24 mouse cellular contexts compared by ENCODE assay signal in the genomic region with DNA sequence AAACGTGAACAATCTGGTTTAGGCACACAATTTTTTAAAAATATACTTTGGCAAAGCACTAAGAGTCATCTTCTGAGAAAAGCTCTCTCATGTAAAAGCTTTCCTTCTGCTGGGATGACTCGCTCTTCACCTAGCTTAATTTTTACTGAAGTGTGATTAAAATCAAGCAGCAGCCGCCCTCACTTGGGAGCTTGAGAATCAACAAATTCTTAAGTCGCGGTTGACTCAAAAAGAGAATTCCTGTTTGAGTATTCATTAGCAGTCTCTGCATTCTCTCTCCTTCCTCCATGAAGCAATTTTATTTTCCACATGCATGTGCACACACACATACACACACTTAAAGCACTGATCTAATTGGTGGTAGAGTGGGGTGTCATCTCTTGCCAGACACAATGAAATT. TPM values are rescaled to one million over a fixed set of nuclear protein-coding genes. Genes with fewer than 3 reads are reported as not detected.
"Had no signal": no experiment of that assay in that cellular context is flagged by ENCODE, and none has a peak within 500 bp of the region (broad histone marks: within the 10 kb centered on the region; RNA-seq: fewer than 3 reads in every experiment).

No protein-coding gene starts in this region.

- H3K36me3 ChIP-seq: lung, embryonic 15.5 days; stomach, embryonic 15.5 days had no signal

- H3K9ac ChIP-seq: liver, postnatal 0 days; lung, embryonic 15.5 days; midbrain, embryonic 13.5 days; midbrain, embryonic 15.5 days; neural tube, embryonic 12.5 days; stomach, embryonic 15.5 days had no signal

- H3K4me1 ChIP-seq: lung, embryonic 15.5 days; midbrain, embryonic 13.5 days; midbrain, embryonic 15.5 days; neural tube, embryonic 12.5 days; stomach, embryonic 15.5 days had no signal

- ATAC-seq: liver, postnatal 0 days; lung, postnatal 0 days; midbrain, embryonic 13.5 days; midbrain, embryonic 15.5 days had no signal

- H3K9me3 ChIP-seq: lung, embryonic 15.5 days; midbrain, embryonic 13.5 days; midbrain, embryonic 15.5 days; neural tube, embryonic 12.5 days; stomach, embryonic 15.5 days had no signal

- H3K27ac ChIP-seq: lung, embryonic 15.5 days; macrophage; midbrain, embryonic 13.5 days; midbrain, embryonic 15.5 days; neural tube, embryonic 12.5 days; stomach, embryonic 15.5 days; stomach, postnatal 0 days had no signal

- H3K4me2 ChIP-seq: lung, embryonic 15.5 days; midbrain, embryonic 11.5 days; midbrain, embryonic 13.5 days; midbrain, embryonic 15.5 days; neural tube, embryonic 12.5 days; stomach, embryonic 15.5 days had no signal

- H3K27me3 ChIP-seq: lung, embryonic 15.5 days; midbrain, embryonic 13.5 days; midbrain, embryonic 15.5 days; neural tube, embryonic 12.5 days; stomach, embryonic 15.5 days had no signal

- H3K4me3 ChIP-seq: lung, embryonic 15.5 days; megakaryocyte, embryonic 14.5 days; midbrain, embryonic 13.5 days; midbrain, embryonic 15.5 days; neural tube, embryonic 12.5 days; stomach, embryonic 15.5 days had no signal

- DNase-seq: liver, postnatal 0 days; lung, adult 2 months; lung, postnatal 14 days; lung, postnatal 36 days; right cerebral cortex, postnatal 14 days; thymus, adult 18-20 months; thymus, postnatal 14 days; thymus, postnatal 36 days had no signal

RNA-seq across cellular contexts. Expression of gene Sult6b2, which starts 21.1 kb away (rescaled TPM):
- total RNA-seq: megakaryocyte progenitor cell, adult 5-6 weeks; midbrain, postnatal 0 days; monocyte, adult 5-6 weeks; neutrophil, adult 5-6 weeks had no signal
- polyA plus RNA-seq: liver, postnatal 0 days; lung, adult 2 months; lung, embryonic 15.5 days; lung, postnatal 0 days; macrophage; spleen, adult 2 months; stomach, postnatal 0 days; urinary bladder, adult 2 months had no signal
